Mouse (Mus musculus): Measurements from ENCODE around the gene Prex1. TPM values are rescaled to one million over a fixed set of nuclear protein-coding genes. Genes with fewer than 3 reads are reported as not detected.
"Not testable (repeated sequence)": the region's sequence is repeated elsewhere in the genome, so short reads cannot be mapped to it uniquely, and the experiment has no call there.

Prex1 gene
- polyA plus RNA-seq, 1 experiment from 2014 or later = 27.4 TPM

DNA sequence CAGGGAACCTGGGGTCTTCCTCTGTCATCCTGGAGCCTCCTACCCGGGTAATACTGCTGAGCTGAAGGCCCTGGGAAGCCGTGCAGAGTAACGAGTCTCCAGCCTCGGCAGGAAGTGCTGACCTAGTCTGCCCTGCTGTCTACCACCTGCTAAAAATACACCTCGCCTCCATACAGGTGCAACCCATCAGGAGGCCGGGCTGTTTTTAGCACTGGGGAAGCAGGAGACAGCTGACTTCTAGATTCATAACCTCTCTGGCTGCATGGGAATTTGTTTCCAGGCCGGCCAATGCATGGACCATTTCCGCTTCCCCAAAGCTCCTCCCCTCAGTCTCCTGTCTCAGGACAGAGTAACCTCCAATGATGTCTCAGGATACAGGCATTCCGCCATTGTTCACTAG lies 187.4 kb downstream of the Prex1 start:
- H3K27ac ChIP-seq (replicated peaks) = no peak overlapping the region
- no peak overlapping the region for H3K4me2 ChIP-seq
- no peak overlapping the region for H3K9ac ChIP-seq
- no peaks in the 10 kb centered on the region for H3K36me3 ChIP-seq
- ATAC-seq (ENCODE audit: low FRiP score, low read depth) = no peak
- H3K9me3 ChIP-seq = no peaks in the 10 kb centered on the region
- 79% methylated on average over 9 of the region's 9 CpGs for WGBS
- H3K4me1 ChIP-seq (replicated peaks) = peaks cover 22% of the 10 kb centered on the region
- H3K27me3 ChIP-seq = no peaks in the 10 kb centered on the region
- no peak overlapping the region for H3K4me3 ChIP-seq

DNA sequence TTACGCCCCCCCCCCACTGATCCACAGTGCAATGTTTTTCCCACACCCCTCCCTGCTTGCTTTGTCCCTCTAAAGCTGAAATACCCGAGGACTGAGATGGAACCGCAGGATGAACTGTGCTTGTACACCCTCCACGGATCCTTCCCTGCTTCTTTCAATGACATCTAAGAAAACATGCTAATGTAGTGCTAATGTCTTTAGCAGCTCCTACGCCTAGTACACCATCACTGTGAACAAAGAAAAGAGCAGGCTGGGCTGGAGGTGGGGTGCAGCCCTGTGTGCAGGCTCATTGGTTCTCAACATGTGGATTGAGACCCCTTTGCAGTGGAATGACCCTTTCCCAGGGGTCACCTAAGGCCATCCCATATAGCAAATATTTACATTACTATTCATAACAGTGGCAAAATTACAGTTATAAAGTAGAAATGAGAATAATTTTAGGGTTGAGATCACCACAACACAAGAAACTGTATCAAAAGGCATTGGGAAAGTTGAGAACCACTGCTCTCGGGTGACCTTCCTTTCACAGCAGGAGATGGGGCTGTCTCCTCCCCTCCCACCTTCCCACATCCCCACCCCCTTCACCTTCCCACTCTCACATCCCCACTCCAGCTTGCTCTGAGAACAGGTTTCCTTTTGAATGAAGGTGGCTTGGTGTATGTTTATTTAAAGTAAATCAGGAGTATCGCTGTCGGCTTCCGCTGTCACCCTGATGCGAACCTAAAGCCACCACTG lies 190.3 kb downstream of the Prex1 start:
- 0 out of 2 replicates have a peak, but pooled peaks cover 3% of the 10 kb centered on the region for H3K27me3 ChIP-seq
- H3K9ac ChIP-seq = no peak overlapping the region
- ATAC-seq (ENCODE audit: low FRiP score, low read depth) = no peak
- H3K36me3 ChIP-seq = no peaks in the 10 kb centered on the region
- H3K4me2 ChIP-seq = no peak overlapping the region
- 65% methylated on average over 10 of the region's 10 CpGs for WGBS
- peaks cover 27% of the 10 kb centered on the region for H3K4me1 ChIP-seq (replicated peaks)
- H3K9me3 ChIP-seq = no peaks in the 10 kb centered on the region
- no peak overlapping the region for H3K4me3 ChIP-seq
- H3K27ac ChIP-seq (replicated peaks) = no peak overlapping the region

DNA sequence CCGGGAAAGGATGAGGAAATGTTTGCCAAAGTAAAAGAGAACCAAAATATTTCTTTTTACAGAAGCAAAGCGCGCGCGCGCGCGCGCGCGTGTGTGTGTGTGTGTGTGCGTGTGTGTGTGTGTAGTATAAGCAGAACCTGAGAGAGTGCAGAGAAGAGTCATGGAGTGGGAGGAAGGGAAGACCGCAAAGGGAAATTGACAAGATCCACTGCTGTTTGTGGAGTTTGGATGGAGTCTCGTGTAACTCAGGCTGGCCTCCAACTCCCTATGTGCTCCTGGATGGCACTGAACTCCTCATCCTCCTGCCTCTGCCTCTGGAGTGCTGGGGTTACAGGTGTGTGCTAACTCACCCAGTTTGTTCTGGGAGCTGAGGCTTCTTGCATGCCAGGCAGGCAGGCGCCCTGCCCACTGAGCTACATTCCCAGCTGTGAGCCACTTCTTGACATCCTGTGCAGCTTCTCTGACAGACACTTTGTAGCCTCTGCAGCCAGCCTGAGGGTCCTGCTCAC lies 191.0 kb downstream of the Prex1 start:
- 81% methylated on average over 15 of the region's 15 CpGs for WGBS
- H3K27me3 ChIP-seq = 0 out of 2 replicates have a peak, but pooled peaks cover 3% of the 10 kb centered on the region
- no peak overlapping the region for H3K4me3 ChIP-seq
- H3K9me3 ChIP-seq = no peaks in the 10 kb centered on the region
- H3K4me1 ChIP-seq (replicated peaks) = peaks cover 30% of the 10 kb centered on the region
- H3K4me2 ChIP-seq = no peak overlapping the region
- ATAC-seq (ENCODE audit: low FRiP score, low read depth) = no peak
- no peak overlapping the region for H3K9ac ChIP-seq
- H3K27ac ChIP-seq (replicated peaks) = no peak overlapping the region
- no peaks in the 10 kb centered on the region for H3K36me3 ChIP-seq

GRCm38 (mm10) chr2:166521878-166522611 lies 191.6 kb downstream of the Prex1 start:
- H3K4me2 ChIP-seq = no peak overlapping the region
- H3K4me1 ChIP-seq (replicated peaks) = peaks cover 35% of the 10 kb centered on the region
- H3K27ac ChIP-seq (replicated peaks) = peak overlapping the region; percentile 38; the same call in 1 of the 2 replicates
- ATAC-seq (ENCODE audit: low FRiP score, low read depth) = no peak
- no peak overlapping the region for H3K9ac ChIP-seq
- H3K36me3 ChIP-seq = no peaks in the 10 kb centered on the region
- 0 out of 2 replicates have a peak, but pooled peaks cover 3% of the 10 kb centered on the region for H3K27me3 ChIP-seq
- no peaks in the 10 kb centered on the region for H3K9me3 ChIP-seq
- 37% methylated on average over 16 of the region's 16 CpGs for WGBS
- no peak overlapping the region for H3K4me3 ChIP-seq

DNA sequence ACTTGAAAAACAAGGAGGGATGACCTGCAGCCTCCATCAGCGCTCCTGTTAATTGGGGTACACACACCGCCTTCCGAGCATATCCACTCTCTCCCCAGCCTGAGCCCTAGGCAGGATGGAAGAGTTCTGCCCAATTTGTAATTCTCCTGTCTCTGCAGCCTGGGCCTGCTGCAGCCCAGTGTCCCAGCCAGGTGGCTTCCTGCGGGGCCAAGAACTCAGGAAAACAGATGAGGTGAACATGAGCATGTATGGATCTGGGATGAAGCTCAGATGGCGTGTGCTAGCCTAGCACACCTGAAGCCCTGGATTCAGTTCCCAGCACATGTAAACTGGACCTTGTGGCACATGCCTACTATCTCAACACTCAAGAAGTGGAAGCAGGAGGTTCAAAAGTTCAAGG lies 192.2 kb downstream of the Prex1 start:
- no peaks in the 10 kb centered on the region for H3K36me3 ChIP-seq
- H3K9me3 ChIP-seq = no peaks in the 10 kb centered on the region
- ATAC-seq (ENCODE audit: low FRiP score, low read depth) = no peak
- peaks cover 40% of the 10 kb centered on the region for H3K4me1 ChIP-seq (replicated peaks)
- no peak overlapping the region for H3K4me2 ChIP-seq
- 0 out of 2 replicates have a peak, but pooled peaks cover 3% of the 10 kb centered on the region for H3K27me3 ChIP-seq
- 96% methylated on average over 5 of the region's 5 CpGs for WGBS
- peak overlapping the region; percentile 38; the same call in 1 of the 2 replicates for H3K27ac ChIP-seq (replicated peaks)
- H3K9ac ChIP-seq = no peak overlapping the region
- no peak overlapping the region for H3K4me3 ChIP-seq

DNA sequence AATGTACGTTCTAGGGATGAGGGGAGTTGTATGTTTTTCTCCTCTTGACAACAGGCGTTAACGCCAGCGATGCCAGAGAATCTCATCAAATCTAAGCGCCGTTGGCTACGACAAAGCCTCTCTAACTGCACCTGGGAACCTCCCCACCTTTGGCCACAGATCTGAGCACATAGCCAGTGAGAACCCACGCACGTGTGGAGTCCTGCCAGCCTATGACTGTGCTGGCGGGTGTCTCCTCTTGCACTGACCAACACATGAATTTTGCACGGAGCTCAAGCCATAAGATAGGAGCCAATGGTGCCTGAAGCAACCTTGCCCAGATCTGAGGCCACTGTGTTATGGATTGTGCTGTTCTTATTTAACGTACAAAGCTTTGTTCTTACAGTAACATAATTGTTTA lies 193.1 kb downstream of the Prex1 start:
- WGBS = 89% methylated on average over 12 of the region's 12 CpGs
- no peak overlapping the region for H3K27ac ChIP-seq (replicated peaks)
- no peak overlapping the region for H3K4me3 ChIP-seq
- ATAC-seq (ENCODE audit: low FRiP score, low read depth) = no peak
- no peak overlapping the region for H3K9ac ChIP-seq
- H3K27me3 ChIP-seq = 0 out of 2 replicates have a peak, but pooled peaks cover 3% of the 10 kb centered on the region
- no peaks in the 10 kb centered on the region for H3K9me3 ChIP-seq
- peaks cover 40% of the 10 kb centered on the region for H3K4me1 ChIP-seq (replicated peaks)
- H3K4me2 ChIP-seq = no peak overlapping the region
- no peaks in the 10 kb centered on the region for H3K36me3 ChIP-seq

DNA sequence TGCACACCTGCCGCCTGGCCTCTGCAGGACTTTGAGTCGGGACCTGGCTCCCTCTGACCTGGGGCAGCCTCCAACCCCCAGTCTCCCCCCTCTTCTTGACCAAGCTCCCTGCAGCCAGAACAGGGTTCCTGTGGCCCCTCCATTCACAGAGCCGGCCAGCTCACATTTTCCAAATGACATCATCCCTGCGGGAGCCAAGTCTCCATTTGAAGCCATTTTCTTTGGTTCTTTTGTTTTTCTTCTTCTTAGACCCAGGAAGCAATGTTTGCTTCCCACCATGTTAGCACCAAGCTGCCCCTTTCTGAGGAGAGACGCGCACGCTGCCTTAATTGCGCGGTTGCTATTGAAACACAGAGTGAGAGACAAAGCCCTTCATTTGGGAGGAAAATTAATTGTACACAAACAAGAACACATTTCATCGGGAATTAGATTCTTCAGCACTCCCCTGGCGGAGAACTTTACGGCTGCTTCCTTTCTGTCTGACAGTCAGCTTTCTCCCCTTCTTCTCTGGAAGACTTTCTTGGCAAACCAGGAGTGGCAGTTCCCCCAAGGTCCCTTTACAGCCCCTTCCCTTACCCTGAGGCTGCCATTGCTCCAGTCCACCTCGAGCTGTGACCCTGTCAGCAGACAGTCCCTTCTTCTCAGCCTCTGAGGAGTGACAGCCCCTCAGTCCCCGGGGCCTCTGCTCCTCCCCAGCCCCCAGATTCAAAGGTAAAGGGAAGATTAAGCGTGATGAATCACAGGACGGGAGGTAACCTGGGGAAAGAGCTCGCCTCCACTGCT lies 196.0 kb downstream of the Prex1 start:
- peak; percentile 51 for ATAC-seq (ENCODE audit: low FRiP score, low read depth)
- not testable (repeated sequence) for H3K27me3 ChIP-seq

DNA sequence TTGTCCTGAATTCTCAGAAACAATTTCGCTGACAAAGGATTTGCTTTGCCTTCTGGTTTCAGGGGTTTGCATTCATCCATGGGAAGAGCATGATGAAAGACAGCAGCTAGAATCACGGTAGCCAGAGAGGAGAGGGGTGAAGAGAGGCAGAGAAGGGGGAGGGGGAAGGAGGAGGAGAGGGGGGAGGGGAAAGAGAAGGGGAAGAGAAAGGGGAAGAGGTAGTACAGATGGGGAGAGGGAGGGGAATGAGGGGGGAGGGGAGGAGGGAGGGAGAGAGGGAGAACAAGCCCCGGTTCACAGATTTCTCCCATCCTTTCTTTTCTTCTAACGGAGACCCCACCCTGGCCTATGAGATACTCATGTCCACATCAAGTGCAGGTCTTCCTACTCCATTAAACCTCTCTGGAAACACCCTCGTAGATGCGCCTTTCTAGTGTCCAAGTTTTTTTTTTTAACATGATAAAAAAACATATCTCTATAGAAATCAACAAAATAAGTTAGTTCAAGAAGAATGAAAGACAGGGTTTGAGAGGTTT lies 196.7 kb downstream of the Prex1 start:
- WGBS = 20% methylated on average over 6 of the region's 6 CpGs
- Histone ChIP-seq H3K4me2 (peak overlapping the region; percentile 20), H3K4me3 (no peak overlapping the region), H3K9me3 (no peaks in the 10 kb centered on the region), H3K9ac (no peak overlapping the region), H3K36me3 (no peaks in the 10 kb centered on the region), H3K27me3 (0 out of 2 replicates have a peak, but pooled peaks cover 9% of the 10 kb centered on the region), H3K27ac (replicated peaks) (peak overlapping the region; percentile 52), H3K4me1 (replicated peaks) (peaks cover 34% of the 10 kb centered on the region)
- ATAC-seq (ENCODE audit: low FRiP score, low read depth) = no peak

More for the DNA sequence above, 196.0 kb downstream of the Prex1 start:
- not testable (repeated sequence) for H3K9ac ChIP-seq, H3K9me3 ChIP-seq, H3K36me3 ChIP-seq, H3K4me3 ChIP-seq
- peak overlapping the region; percentile 20 for H3K4me2 ChIP-seq
- H3K27ac ChIP-seq (replicated peaks) = peak overlapping the region; percentile 56
- H3K4me1 ChIP-seq (replicated peaks) = peaks cover 41% of the 10 kb centered on the region
- 3% methylated on average over 14 of the region's 17 CpGs for WGBS

Other genes with a start within 250 kb of the Prex1 start
- 9.5 and 10.9 TPM in 2 replicates for gene Trp53rkb, start 78.7 kb upstream of the Prex1 start, polyA plus RNA-seq (2015; fragmentation: Nextera tagmentation; extraction: Ambion mirVana)
- 4.6 and 5.6 TPM in 2 replicates for gene Arfgef2, start 91.8 kb upstream of the Prex1 start, polyA plus RNA-seq (2015; fragmentation: Nextera tagmentation; extraction: Ambion mirVana)
- gene Cse1l, start 192.2 kb upstream of the Prex1 start, polyA plus RNA-seq (2015; fragmentation: Nextera tagmentation; extraction: Ambion mirVana) = 88.4 and 89.3 TPM in 2 replicates

Measured in hindbrain, embryonic 15.5 days (tissue).